Comparison of ENCODE assay signal across 19 mouse cellular contexts in the genomic region with DNA sequence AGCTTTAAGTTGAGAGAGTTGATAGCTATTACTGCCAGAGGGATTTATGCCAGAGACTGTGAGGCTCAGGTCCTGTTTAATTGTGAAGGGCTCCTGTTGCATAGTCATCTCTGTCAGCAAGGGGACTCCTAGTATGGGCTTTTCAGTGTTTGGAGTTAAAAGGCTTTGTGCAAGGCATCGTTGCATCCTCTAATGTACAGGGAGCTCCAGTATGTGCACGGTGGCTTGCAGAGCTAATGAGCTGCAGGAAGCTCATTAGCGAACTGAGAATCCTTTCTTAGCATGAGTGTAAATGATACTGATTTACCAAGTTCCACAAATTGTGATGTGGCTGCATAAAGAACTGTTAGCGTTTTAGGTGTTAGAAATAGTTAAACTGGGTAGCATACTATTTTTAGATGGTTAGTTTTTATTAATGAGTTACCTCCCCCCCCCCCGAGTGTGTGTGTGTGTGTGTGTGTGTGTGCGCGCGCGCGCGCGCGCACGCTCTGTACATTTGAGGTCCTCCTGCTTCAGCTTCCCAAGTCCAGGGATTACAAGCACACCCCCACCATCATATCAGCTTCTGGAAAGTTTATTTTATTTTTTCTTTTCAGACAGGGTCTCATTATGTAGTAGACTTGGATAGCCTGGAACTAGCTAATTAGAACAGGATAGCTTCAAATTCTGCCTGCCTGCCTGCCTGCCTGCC.
DNase-seq lines count a peak whose midpoint lies in the region; ATAC-seq and TF ChIP-seq lines count a peak whose summit lies in the region.
"Had no signal": no experiment of that assay in that cellular context is flagged by ENCODE, and none has a peak within 500 bp of the region (broad histone marks: within the 10 kb centered on the region; RNA-seq: fewer than 3 reads in every experiment).

No protein-coding gene starts in this region.

- 0 out of 2 replicates have a peak, but pooled peaks cover 6% of the 10 kb centered on the region for H3K36me3 ChIP-seq in hindbrain, embryonic 16.5 days (ENCODE audit: control insufficient read depth, insufficient read depth, low read length)
- no peaks in the 10 kb centered on the region for H3K36me3 ChIP-seq in hindbrain, embryonic 11.5 days (ENCODE audit: control insufficient read depth, insufficient read depth, low read length)
- H3K36me3 ChIP-seq in forebrain, embryonic 14.5 days (ENCODE audit: control insufficient read depth, insufficient read depth, low read length): peaks cover 19% of the 10 kb centered on the region; the same call in 1 of the 2 replicates

- ATAC-seq in frontal cortex, adult (ENCODE audit: low TSS enrichment): peak; percentile 44; the same call in 1 of the 2 replicates
- peak; percentile 52; the same call in 1 of the 2 replicates for ATAC-seq in hindbrain, embryonic 16.5 days
- no peak for ATAC-seq in hindbrain, embryonic 11.5 days (ENCODE audit: low FRiP score)
- peak; percentile 83 for ATAC-seq in forebrain, embryonic 14.5 days
- ATAC-seq: intestine, embryonic 16.5 days had no signal

- H3K4me2 ChIP-seq in hindbrain, embryonic 16.5 days (ENCODE audit: low read length): no peak overlapping the region
- no peak overlapping the region for H3K4me2 ChIP-seq in hindbrain, embryonic 11.5 days (replicated peaks; ENCODE audit: low read depth, low read length)
- no peak overlapping the region for H3K4me2 ChIP-seq in forebrain, embryonic 14.5 days (ENCODE audit: low read length)
- H3K4me2 ChIP-seq: embryonic facial prominence, embryonic 12.5 days had no signal

- no peak overlapping the region for H3K9ac ChIP-seq in hindbrain, embryonic 16.5 days (ENCODE audit: low read depth, low read length)
- no peak overlapping the region for H3K9ac ChIP-seq in hindbrain, embryonic 11.5 days (ENCODE audit: low read depth, low read length)
- H3K9ac ChIP-seq in forebrain, embryonic 14.5 days (ENCODE audit: low read length): no peak overlapping the region
- H3K9ac ChIP-seq: embryonic facial prominence, embryonic 12.5 days had no signal

- DNase-seq in frontal cortex, postnatal 25 days (ENCODE audit: low spot score in 2 of 2): no peak
- no peak for DNase-seq in hindbrain, embryonic 11.5 days (ENCODE audit: low spot score)
- DNase-seq in brain, embryonic 14.5 days (ENCODE audit: low read depth): peak; percentile 92
- peak; percentile 86 for DNase-seq in forebrain, embryonic 14.5 days (ENCODE audit: low spot score)
- DNase-seq in ovary, adult 18-20 months (ENCODE audit: low spot score): no peak
- DNase-seq in heart, adult 8-10 months (ENCODE audit: low spot score): no peak
- DNase-seq: adrenal gland, adult 2 months; adrenal gland, postnatal 25 days; cerebellum, adult 11-12 months; cerebellum, adult 9-10 months; cerebellum, postnatal 25 days; gastrocnemius, postnatal 14 days; heart, postnatal 10 days; kidney, adult 8-10 months had no signal

- TF ChIP-seq CTCF in brain, embryonic 14.5 days (IDR thresholded peaks at IDR 0.05; ENCODE audit: borderline replicate concordance, extremely low read depth, insufficient read depth, insufficient read length): no peak

- no peaks in the 10 kb centered on the region for H3K27me3 ChIP-seq in hindbrain, embryonic 16.5 days (replicated peaks; ENCODE audit: control insufficient read depth, insufficient read depth, low read length)
- H3K27me3 ChIP-seq in hindbrain, embryonic 11.5 days (ENCODE audit: control insufficient read depth, insufficient read depth, low read length): no peaks in the 10 kb centered on the region
- no peaks in the 10 kb centered on the region for H3K27me3 ChIP-seq in forebrain, embryonic 14.5 days (replicated peaks; ENCODE audit: control insufficient read depth, insufficient read depth, low read length)
- H3K27me3 ChIP-seq: embryonic facial prominence, embryonic 12.5 days had no signal

- no peak overlapping the region for H3K4me3 ChIP-seq in hindbrain, embryonic 16.5 days (ENCODE audit: low read length)
- no peak overlapping the region for H3K4me3 ChIP-seq in hindbrain, embryonic 11.5 days (ENCODE audit: low read depth, low read length)
- no peak overlapping the region for H3K4me3 ChIP-seq in forebrain, embryonic 14.5 days (ENCODE audit: low read depth, low read length)
- H3K4me3 ChIP-seq: embryonic facial prominence, embryonic 12.5 days; heart, embryonic 10.5 days had no signal

- H3K27ac ChIP-seq in hindbrain, embryonic 16.5 days (ENCODE audit: low read depth, low read length): no peak overlapping the region
- no peak overlapping the region for H3K27ac ChIP-seq in hindbrain, embryonic 11.5 days (ENCODE audit: low read depth, low read length)
- no peak overlapping the region for H3K27ac ChIP-seq in forebrain, embryonic 14.5 days (ENCODE audit: low read depth, low read length)
- H3K27ac ChIP-seq: embryonic facial prominence, embryonic 12.5 days; heart, embryonic 10.5 days had no signal

- no peak for TF ChIP-seq POLR2A in brain, embryonic 14.5 days (IDR thresholded peaks at IDR 0.05; ENCODE audit: borderline replicate concordance, extremely low read depth, insufficient read depth, insufficient read length, poor library complexity, severe bottlenecking)

- H3K4me1 ChIP-seq in hindbrain, embryonic 16.5 days (ENCODE audit: control insufficient read depth, insufficient read depth, low read depth, low read length): no peaks in the 10 kb centered on the region
- no peaks in the 10 kb centered on the region for H3K4me1 ChIP-seq in hindbrain, embryonic 11.5 days (replicated peaks; ENCODE audit: control insufficient read depth, insufficient read depth, low read length)
- H3K4me1 ChIP-seq in forebrain, embryonic 14.5 days (ENCODE audit: control insufficient read depth, insufficient read depth, low read length): peaks cover 4% of the 10 kb centered on the region; the same call in 1 of the 2 replicates
- H3K4me1 ChIP-seq: embryonic facial prominence, embryonic 12.5 days; heart, embryonic 10.5 days had no signal

- H3K9me3 ChIP-seq in hindbrain, embryonic 16.5 days (ENCODE audit: control insufficient read depth, low read length): no peaks in the 10 kb centered on the region
- no peaks in the 10 kb centered on the region for H3K9me3 ChIP-seq in hindbrain, embryonic 11.5 days (ENCODE audit: control insufficient read depth, low read length)
- no peaks in the 10 kb centered on the region for H3K9me3 ChIP-seq in forebrain, embryonic 14.5 days (replicated peaks; ENCODE audit: control insufficient read depth, low read length)
- H3K9me3 ChIP-seq: embryonic facial prominence, embryonic 12.5 days; heart, embryonic 10.5 days had no signal

- WGBS in hindbrain, embryonic 16.5 days: 87% methylated on average over 14 of the region's 14 CpGs
- WGBS in hindbrain, embryonic 11.5 days: 97% methylated on average over 14 of the region's 14 CpGs
- 44% methylated on average over 14 of the region's 14 CpGs for WGBS in forebrain, embryonic 14.5 days

Comparison
In these comparisons a context has a peak if more than half of its experiments do, and no peak if none do; other contexts are left out.
1. DNase-seq: peak in brain, embryonic 14.5 days (single experiment) and forebrain, embryonic 14.5 days (single experiment); none in frontal cortex, postnatal 25 days (0 of 2), hindbrain, embryonic 11.5 days (single experiment), ovary, adult 18-20 months (single experiment) and heart, adult 8-10 months (single experiment).